Mouse (Mus musculus): ENCODE results near the gene Eda2r.

Gene Eda2r

DNA sequence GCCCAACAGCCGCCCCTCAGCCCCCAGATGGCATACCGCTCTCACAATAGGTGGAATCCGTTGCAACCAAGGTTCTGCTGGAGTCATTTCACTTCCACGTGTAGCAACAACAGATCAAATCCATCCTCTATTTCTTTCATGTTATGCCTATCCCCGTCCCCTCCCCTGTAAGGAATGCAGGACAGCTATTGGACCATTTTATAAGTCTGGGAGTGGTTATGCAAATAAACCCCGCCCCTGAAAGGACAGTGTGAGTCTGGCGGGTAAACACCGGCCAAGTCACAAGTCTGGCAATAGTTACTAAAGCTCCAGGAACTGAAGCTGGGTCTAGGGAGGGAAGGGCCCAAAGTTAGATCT lies at the start of gene Eda2r:
Gene Eda2r (minus strand): TSS at position 152 of the 357 bp plus-strand sequence.
- CTCF ChIA-PET: no interaction called here

GRCm38 (mm10) chrX:97397872-97398271 lies 20.9 kb upstream of the Eda2r start:
- CTCF ChIA-PET: no interaction called here

DNA sequence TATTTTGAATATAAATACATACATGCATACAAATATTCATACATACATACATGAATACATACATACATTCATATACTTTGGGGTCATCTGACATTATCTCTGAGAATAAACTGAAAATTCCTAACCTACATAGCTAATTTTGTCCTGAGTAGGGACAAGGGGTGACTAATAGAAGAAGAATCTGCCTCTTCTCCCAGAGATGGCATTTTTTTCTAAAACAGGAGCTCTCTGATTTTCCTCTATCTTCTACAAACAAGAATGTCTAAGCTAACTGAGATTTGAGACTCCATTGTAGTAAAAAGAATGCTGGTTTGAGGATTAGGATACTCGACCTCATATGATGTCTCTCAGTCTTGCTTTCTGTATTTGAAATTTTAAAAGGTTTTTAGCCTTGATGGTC lies 1.1 kb upstream of the Eda2r start:
- CTCF ChIA-PET: no interaction called here

GRCm38 (mm10) chrX:97376321-97377064 lies 523 bp downstream of the Eda2r start:
- CTCF ChIA-PET: no interaction called here

GRCm38 (mm10) chrX:97372826-97373225 lies 4.2 kb downstream of the Eda2r start:
- CTCF ChIA-PET: no interaction called here

DNA sequence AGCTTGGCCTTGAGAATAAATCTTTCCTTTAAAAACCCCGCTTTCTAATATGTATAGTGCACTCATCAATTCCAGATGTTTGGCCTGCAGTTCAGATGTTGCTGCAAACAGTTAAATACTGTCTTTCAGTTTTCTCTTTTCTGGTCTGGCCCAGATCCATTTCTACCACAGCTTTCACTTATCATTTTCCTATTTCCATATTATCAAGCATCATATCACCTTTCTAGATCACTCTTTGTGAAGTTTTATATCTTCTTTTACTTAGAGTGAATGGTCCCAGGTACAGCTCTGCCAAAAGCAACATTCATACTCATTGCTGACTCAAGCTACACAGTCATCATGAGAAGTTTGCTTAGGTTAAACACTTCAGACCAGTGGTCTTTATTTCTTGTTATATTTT lies 7.8 kb downstream of the Eda2r start:
- CTCF ChIA-PET: no interaction called here

- CTCF ChIA-PET: no interaction called here
These were observed 8.3 kb downstream of the Eda2r start for GRCm38 (mm10) chrX:97368741-97369140.

DNA sequence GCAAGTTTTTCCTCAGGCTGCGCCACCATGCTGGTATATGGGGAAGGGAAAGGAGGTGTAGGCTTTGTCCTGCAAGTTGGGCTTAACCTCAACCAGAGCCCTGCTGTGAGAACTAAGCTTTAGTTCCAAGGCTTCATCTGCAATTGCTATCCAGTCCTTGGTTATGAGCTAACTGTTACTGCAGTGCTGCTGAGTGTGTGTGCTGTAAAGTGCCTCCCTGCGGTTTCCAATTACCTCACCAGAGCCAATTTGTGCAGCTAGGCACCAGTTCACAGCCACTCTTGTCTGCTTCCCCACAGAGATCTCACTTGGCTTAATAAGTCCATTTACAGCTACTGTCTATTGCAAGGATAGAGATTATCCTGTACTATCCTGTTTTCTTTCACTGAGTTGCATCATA lies 16.1 kb downstream of the Eda2r start:
- CTCF ChIA-PET: no interaction called here

GRCm38 (mm10) chrX:97327891-97328290 lies 49.1 kb downstream of the Eda2r start:
- CTCF ChIA-PET: no interaction called here

Data from spleen, embryonic (tissue).